ENCODE assay signal across 22 mouse cellular contexts in the genomic region with DNA sequence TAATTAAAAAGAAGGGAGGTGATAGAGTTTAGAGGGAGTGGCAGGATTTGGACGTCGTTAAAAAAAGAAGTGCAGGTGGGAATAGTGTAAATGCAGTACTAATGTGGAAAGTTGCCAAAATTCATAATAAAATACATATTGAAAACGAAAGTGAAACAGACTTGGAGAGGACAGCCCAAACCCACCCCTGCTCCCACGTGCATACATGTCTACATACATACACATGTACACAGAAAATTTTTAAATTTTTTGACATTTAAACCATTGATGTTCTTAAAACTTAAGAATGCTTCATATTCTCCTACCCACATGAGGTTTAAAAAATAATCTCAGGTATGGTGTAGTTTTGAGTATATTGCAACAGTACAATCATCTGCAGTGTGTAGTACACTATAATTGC. TPM values are rescaled to one million over a fixed set of nuclear protein-coding genes. Genes with fewer than 3 reads are reported as not detected.
A peak's percentile ranks its signal among the peaks of the same experiment; 100 is the strongest.
DNase-seq lines count a peak whose midpoint lies in the region; ATAC-seq and TF ChIP-seq lines count a peak whose summit lies in the region.
"Had no signal": no experiment of that assay in that cellular context is flagged by ENCODE, and none has a peak within 500 bp of the region (broad histone marks: within the 10 kb centered on the region; RNA-seq: fewer than 3 reads in every experiment).

No protein-coding gene starts in this region.

- H3K9ac ChIP-seq in heart, embryonic 12.5 days = no peak overlapping the region
- H3K9ac ChIP-seq in stomach, postnatal 0 days (ENCODE audit: low read length) = no peak overlapping the region
- H3K9ac ChIP-seq: embryonic facial prominence, embryonic 12.5 days; forebrain, embryonic 12.5 days; heart, embryonic 13.5 days; hindbrain, embryonic 12.5 days had no signal

- no peaks in the 10 kb centered on the region for H3K36me3 ChIP-seq in megakaryocyte, embryonic 14.5 days (replicated peaks; ENCODE audit: low read length)
- H3K36me3 ChIP-seq in G1E (replicated peaks) = no peaks in the 10 kb centered on the region
- H3K36me3 ChIP-seq in heart, embryonic 12.5 days = no peaks in the 10 kb centered on the region
- no peaks in the 10 kb centered on the region for H3K36me3 ChIP-seq in stomach, postnatal 0 days (ENCODE audit: control insufficient read depth, insufficient read depth, low read length)
- H3K36me3 ChIP-seq: embryonic facial prominence, embryonic 12.5 days; forebrain, embryonic 12.5 days; heart, embryonic 13.5 days; hindbrain, embryonic 12.5 days had no signal

- no peak for TF ChIP-seq EP300 in stomach, postnatal 0 days (optimal IDR thresholded peaks at IDR 0.05)

- no peak for DNase-seq in G1E (ENCODE audit: low spot score)
- no peak for DNase-seq in stomach, postnatal 0 days (ENCODE audit: low spot score)
- DNase-seq in frontal cortex, postnatal 14 days (ENCODE audit: low spot score in 2 of 2) = no peak
- DNase-seq: adrenal gland, adult 2 months; adrenal gland, postnatal 25 days; cerebellum, adult 11 months; cerebellum, adult 8-10 months; cerebellum, postnatal 14 days; gastrocnemius, postnatal 25 days; heart, postnatal 4 days had no signal

- no peaks in the 10 kb centered on the region; the same call in 1 of the 2 replicates for H3K4me1 ChIP-seq in megakaryocyte, embryonic 14.5 days
- H3K4me1 ChIP-seq in G1E (ENCODE audit: insufficient read depth, low read depth, low read length) = peaks cover 4% of the 10 kb centered on the region
- H3K4me1 ChIP-seq in heart, embryonic 12.5 days (replicated peaks) = 0 out of 2 replicates have a peak, but pooled peaks cover 2% of the 10 kb centered on the region
- no peaks in the 10 kb centered on the region for H3K4me1 ChIP-seq in stomach, postnatal 0 days (replicated peaks; ENCODE audit: control insufficient read depth, insufficient read depth)
- H3K4me1 ChIP-seq: embryonic facial prominence, embryonic 12.5 days; forebrain, embryonic 12.5 days; hindbrain, embryonic 12.5 days had no signal

- 74% methylated on average over 4 of the region's 4 CpGs for whole genome bisulfite sequencing in heart, embryonic 12.5 days
- WGBS in stomach, postnatal 0 days = 52% methylated on average over 4 of the region's 4 CpGs

- ATAC-seq in megakaryocyte, adult 5-6 weeks (ENCODE audit: poor library complexity, severe bottlenecking) = no peak
- no peak for ATAC-seq in G1E (ENCODE audit: extremely low read depth, insufficient number of reproducible peaks, low FRiP score, poor library complexity, severe bottlenecking)
- ATAC-seq in common myeloid progenitor, adult 5-6 weeks (replicated peaks; ENCODE audit: low read depth, poor library complexity, severe bottlenecking) = 0 out of 2 replicates have a peak, but pooled peaks have one; percentile 36
- ATAC-seq in heart, embryonic 12.5 days (ENCODE audit: insufficient number of reproducible peaks, low FRiP score) = no peak
- no peak for ATAC-seq in stomach, postnatal 0 days (ENCODE audit: low FRiP score, low TSS enrichment)
- ATAC-seq: forebrain, embryonic 16.5 days; hindbrain, embryonic 16.5 days; Patski had no signal

- H3K4me3 ChIP-seq in megakaryocyte, embryonic 14.5 days (replicated peaks) = peak overlapping the region; percentile 83
- H3K4me3 ChIP-seq in G1E (ENCODE audit: low read depth, low read length) = peak overlapping the region; percentile 35; the same call in 1 of the 2 replicates
- H3K4me3 ChIP-seq in heart, embryonic 12.5 days = no peak overlapping the region
- no peak overlapping the region for H3K4me3 ChIP-seq in stomach, postnatal 0 days (ENCODE audit: low read depth, low read length)
- H3K4me3 ChIP-seq: embryonic facial prominence, embryonic 12.5 days; forebrain, embryonic 12.5 days; heart, embryonic 13.5 days; hindbrain, embryonic 12.5 days had no signal

- no peak overlapping the region for H3K4me2 ChIP-seq in heart, embryonic 12.5 days
- H3K4me2 ChIP-seq in stomach, postnatal 0 days (replicated peaks; ENCODE audit: low read depth) = no peak overlapping the region
- H3K4me2 ChIP-seq: embryonic facial prominence, embryonic 12.5 days; forebrain, embryonic 12.5 days; heart, embryonic 13.5 days; hindbrain, embryonic 12.5 days had no signal

- no peaks in the 10 kb centered on the region for H3K27me3 ChIP-seq in megakaryocyte, embryonic 14.5 days (replicated peaks)
- H3K27me3 ChIP-seq in G1E (ENCODE audit: insufficient read depth, low read length) = no peaks in the 10 kb centered on the region
- no peaks in the 10 kb centered on the region for H3K27me3 ChIP-seq in heart, embryonic 12.5 days (replicated peaks)
- no peaks in the 10 kb centered on the region for H3K27me3 ChIP-seq in stomach, postnatal 0 days (ENCODE audit: control insufficient read depth, insufficient read depth, low read length)
- H3K27me3 ChIP-seq: embryonic facial prominence, embryonic 12.5 days; forebrain, embryonic 12.5 days; heart, embryonic 13.5 days; hindbrain, embryonic 12.5 days had no signal

- no peak for TF ChIP-seq CTCF in G1E (IDR thresholded peaks at IDR 0.05; ENCODE audit: low read depth, low read length)
- TF ChIP-seq CTCF in stomach, postnatal 0 days (IDR thresholded peaks at IDR 0.05; ENCODE audit: low read depth) = no peak

- H3K9me3 ChIP-seq in megakaryocyte, embryonic 14.5 days = no peaks in the 10 kb centered on the region
- no peaks in the 10 kb centered on the region for H3K9me3 ChIP-seq in G1E (replicated peaks)
- no peaks in the 10 kb centered on the region for H3K9me3 ChIP-seq in heart, embryonic 12.5 days (replicated peaks)
- no peaks in the 10 kb centered on the region for H3K9me3 ChIP-seq in stomach, postnatal 0 days (ENCODE audit: control insufficient read depth, low read length)
- H3K9me3 ChIP-seq: embryonic facial prominence, embryonic 12.5 days; forebrain, embryonic 12.5 days; heart, embryonic 13.5 days; hindbrain, embryonic 12.5 days had no signal

- H3K27ac ChIP-seq in heart, embryonic 12.5 days (ENCODE audit: poor library complexity, severe bottlenecking) = no peak overlapping the region
- no peak overlapping the region for H3K27ac ChIP-seq in stomach, postnatal 0 days (replicated peaks)
- H3K27ac ChIP-seq: embryonic facial prominence, embryonic 12.5 days; forebrain, embryonic 12.5 days; heart, embryonic 13.5 days; hindbrain, embryonic 12.5 days had no signal

RNA-seq across cellular contexts. Expression of a gene that starts 49.2 kb away (rescaled TPM):
- polyA plus RNA-seq in megakaryocyte, embryonic 14.5 days (2012; ENCODE audit: insufficient read depth, low replicate concordance) = 0.16 TPM in 1 of 2 replicates, not detected in the other
- total RNA-seq in megakaryocyte, adult 5-6 weeks (2015) = not detected in 2 replicates
- total RNA-seq in megakaryocyte, adult 5-6 weeks (2017) = 0.18 TPM in 1 of 2 replicates, not detected in the other
- total RNA-seq in G1E (2014; fragmentation: Nextera tagmentation) (not detected in 2 replicates), G1E (2017) (0.06 and 0.16 TPM in 2 replicates)
- polyA plus RNA-seq in G1E (2012) = not detected in 2 replicates
- not detected in 2 replicates for total RNA-seq in common myeloid progenitor, adult 5-6 weeks (2017)
- polyA plus RNA-seq in heart, embryonic 12.5 days (2016; fragmentation: Nextera tagmentation; extraction: Ambion mirVana) = 0.47 and 0.64 TPM in 2 replicates
- polyA plus RNA-seq in stomach, postnatal 0 days (2015; fragmentation: Nextera tagmentation; extraction: Ambion mirVana) = 1.9 and 2.6 TPM in 2 replicates
- total RNA-seq: granulocyte monocyte progenitor cell, adult 5-6 weeks had no signal
- polyA plus RNA-seq: Patski had no signal

Comparison
In these comparisons a context has a peak if more than half of its experiments do, and no peak if none do; other contexts are left out.
1. H3K4me3 ChIP-seq: peak in megakaryocyte, embryonic 14.5 days (single experiment) and G1E (single experiment); none in heart, embryonic 12.5 days (single experiment) and stomach, postnatal 0 days (single experiment).